Mouse (Mus musculus) bone marrow macrophage, adult 2 months (primary cell): ENCODE data around the gene Slc4a2.
A peak's percentile ranks its signal among the peaks of the same experiment; 100 is the strongest.

ENCODE experiments used
- CTCF ChIP-seq: IDR thresholded peaks from 2 replicates; pipeline ENCODE4 v1.5.1; 2012; ENCODE audit warnings: low read depth, mild to moderate bottlenecking, low read length, moderate library complexity
- POLR2A ChIP-seq: IDR thresholded peaks from 2 replicates; pipeline ENCODE4 v1.6.1; 2012; ENCODE audit warnings: mild to moderate bottlenecking, low read depth, low read length, borderline replicate concordance

DNA sequence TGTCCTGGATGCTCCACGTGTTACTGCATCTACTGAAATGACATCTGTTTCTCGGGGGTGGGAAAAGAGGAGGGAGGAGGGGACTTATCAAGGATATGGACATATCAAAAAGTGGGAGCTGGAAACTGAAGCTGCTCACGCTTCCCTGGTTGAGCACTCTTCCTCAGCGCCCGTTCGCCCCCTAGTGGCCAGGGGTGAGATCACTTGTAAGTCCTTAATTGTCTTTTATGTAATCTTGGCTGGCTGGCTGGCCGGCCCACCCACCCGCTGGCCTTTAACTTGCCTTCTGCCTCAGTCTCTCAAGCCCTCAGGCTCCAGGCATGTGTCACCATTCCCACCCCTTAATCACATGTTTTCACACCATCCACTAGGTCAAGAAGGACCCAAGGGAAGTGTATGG lies 62.5 kb downstream of the Slc4a2 start:
- TF ChIP-seq CTCF: peak; percentile 71
- no peak for TF ChIP-seq POLR2A
